Mouse (Mus musculus) heart, embryonic 15.5 days (tissue): ENCODE results near the gene Arrdc5. TPM values are rescaled to one million over a fixed set of nuclear protein-coding genes. Genes with fewer than 3 reads are reported as not detected.

Experiments
- ATAC-seq: fragments of 200-750 bp; cut with Nextera tagmentation; replicated peaks from 2 replicates; pipeline ENCODE4 v1.8.0; 2017; ENCODE audit warnings: low read depth, moderate TSS enrichment; ENCODE audit not compliant: insufficient number of reproducible peaks, insufficient read depth, low FRiP score
- H3K27ac ChIP-seq: fragments of 300-500 bp; sonication (generic); 2 replicates; pipeline ENCODE4 v1.5.1; 2015; ENCODE audit warnings: mild to moderate bottlenecking, inconsistent platforms
- H3K27me3 ChIP-seq: fragments of 300-500 bp; sonication (generic); 2 replicates; pipeline ENCODE4 v1.6.1; 2015; ENCODE audit warnings: inconsistent platforms
- H3K36me3 ChIP-seq: fragments of 300-500 bp; sonication (generic); 2 replicates; pipeline ENCODE4 v1.6.1; 2015; ENCODE audit warnings: mild to moderate bottlenecking, inconsistent platforms
- H3K4me1 ChIP-seq: fragments of 300-500 bp; sonication (generic); replicated peaks from 2 replicates; pipeline ENCODE4 v1.6.1; 2015; ENCODE audit warnings: inconsistent platforms
- H3K4me2 ChIP-seq: fragments of 300-500 bp; sonication (generic); 2 replicates; pipeline ENCODE4 v1.6.1; 2015; ENCODE audit warnings: inconsistent platforms, mild to moderate bottlenecking, moderate library complexity
- H3K4me3 ChIP-seq: fragments of 300-500 bp; sonication (generic); 2 replicates; pipeline ENCODE4 v1.5.1; 2015; ENCODE audit warnings: mild to moderate bottlenecking, inconsistent platforms
- H3K9ac ChIP-seq: fragments of 300-500 bp; sonication (generic); 2 replicates; pipeline ENCODE4 v1.6.1; 2015; ENCODE audit warnings: mild to moderate bottlenecking, inconsistent platforms
- H3K9me3 ChIP-seq: fragments of 300-500 bp; sonication (generic); replicated peaks from 2 replicates; pipeline ENCODE4 v1.6.1; 2016; ENCODE audit warnings: inconsistent platforms
- WGBS: fragments of 180-500 bp; shearing (Covaris S2); methylation state at CpG from one replicate; pipeline ENCODE4 v1.1.7; 2015; ENCODE audit warnings: mixed read lengths; 5-methylcytosine and 5-hydroxymethylcytosine counted together
- polyA plus RNA-seq: library from polyadenylated mRNA; unstranded; fragments of >200 nt; fragmentation: Nextera tagmentation; extraction: Ambion mirVana; gene quantifications from 2 replicates; pipeline ENCODE4 v1.2.1, GENCODE M21; 2015

The Arrdc5 gene
- polyA plus RNA-seq, 1 experiment from 2014 or later: not detected

DNA sequence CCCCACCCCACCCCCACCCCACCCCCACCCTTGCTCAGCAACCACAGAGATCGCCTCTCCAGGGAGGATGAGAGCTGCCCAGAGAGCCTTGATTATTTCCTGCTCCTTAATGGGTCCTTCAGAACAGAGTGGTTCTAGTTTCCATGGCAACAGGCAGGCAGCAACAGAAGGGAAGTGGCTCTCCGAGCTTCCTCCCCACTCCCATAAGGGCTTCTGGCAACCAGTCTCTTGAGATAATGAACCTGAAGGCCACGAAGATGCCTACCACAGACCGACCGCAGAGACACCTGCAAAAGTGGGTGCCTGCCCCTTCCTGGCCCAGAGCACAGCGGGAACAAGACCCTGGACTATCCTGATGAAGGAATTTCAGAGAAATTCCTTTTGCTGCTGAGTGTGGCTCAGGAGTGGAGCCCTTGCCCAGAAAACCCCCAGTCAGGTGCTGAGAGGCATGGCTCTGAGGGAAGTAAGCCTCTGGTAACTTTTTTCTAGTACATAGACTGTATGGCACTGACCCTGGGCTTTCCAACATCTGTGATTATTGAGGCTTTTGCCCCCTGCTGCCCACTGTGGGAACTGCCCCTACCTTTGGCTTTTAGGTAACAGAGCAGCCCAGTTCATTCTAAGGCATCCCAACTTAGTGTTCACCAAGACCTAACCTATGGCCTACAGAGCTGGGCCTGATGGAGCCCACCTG lies 48.8 kb downstream of the Arrdc5 start:
- WGBS: 17% methylated on average over 6 of the region's 6 CpGs
- no peak overlapping the region for H3K4me2 ChIP-seq
- ATAC-seq: no peak

DNA sequence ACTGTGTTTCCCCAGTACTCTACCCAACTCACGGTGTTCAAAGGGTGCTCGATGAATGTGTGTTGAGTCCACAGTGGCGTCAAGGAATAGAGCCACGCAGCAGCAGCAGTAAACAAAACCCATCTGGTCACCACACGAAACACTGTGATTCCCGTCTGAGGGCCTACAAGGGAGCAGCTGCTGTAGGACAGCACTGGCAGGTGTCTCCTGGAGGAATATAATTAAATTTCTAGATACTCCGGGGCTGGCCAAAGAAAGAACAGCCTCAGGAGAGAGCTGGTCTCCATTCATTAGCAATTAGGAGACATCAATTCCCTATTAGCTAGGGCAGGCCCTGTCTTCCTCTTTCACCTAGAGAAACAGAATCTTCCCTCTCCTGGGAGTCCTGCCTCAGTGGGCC lies 54.5 kb downstream of the Arrdc5 start:
- 59% methylated on average over 7 of the region's 7 CpGs for WGBS
- no peak overlapping the region for H3K9ac ChIP-seq
- H3K4me2 ChIP-seq: no peak overlapping the region
- H3K36me3 ChIP-seq: no peaks in the 10 kb centered on the region
- H3K4me3 ChIP-seq: no peak overlapping the region
- H3K27ac ChIP-seq: no peak overlapping the region
- H3K9me3 ChIP-seq: no peaks in the 10 kb centered on the region
- no peak for ATAC-seq
- peaks cover 11% of the 10 kb centered on the region for H3K27me3 ChIP-seq
- H3K4me1 ChIP-seq: no peaks in the 10 kb centered on the region; the same call in 1 of the 2 replicates

More for the DNA sequence above, 48.8 kb downstream of the Arrdc5 start:
- Histone ChIP-seq H3K27me3 (no peaks in the 10 kb centered on the region), H3K9ac (no peak overlapping the region), H3K36me3 (no peaks in the 10 kb centered on the region), H3K9me3 (no peaks in the 10 kb centered on the region), H3K4me1 (peaks cover 9% of the 10 kb centered on the region), H3K4me3 (no peak overlapping the region), H3K27ac (no peak overlapping the region)

Other genes starting within 250 kb of the Arrdc5 start
- gene Ubxn6, start 225.3 kb downstream of the Arrdc5 start, polyA plus RNA-seq: 42.0 and 45.0 TPM in 2 replicates
- 65.8 and 86.4 TPM in 2 replicates for gene Hdgfl2, start 220.7 kb downstream of the Arrdc5 start, polyA plus RNA-seq
- 0.41 and 0.57 TPM in 2 replicates for gene Plin4, start 190.5 kb downstream of the Arrdc5 start, polyA plus RNA-seq
- 1.0 and 1.1 TPM in 2 replicates for gene Plin5, start 182.7 kb downstream of the Arrdc5 start, polyA plus RNA-seq
- 1.0 and 1.3 TPM in 2 replicates for gene Lrg1, start 178.3 kb downstream of the Arrdc5 start, polyA plus RNA-seq
- gene Sema6b, start 159.9 kb downstream of the Arrdc5 start, polyA plus RNA-seq: 0.92 and 1.3 TPM in 2 replicates
- gene Tnfaip8l1, start 137.8 kb downstream of the Arrdc5 start, polyA plus RNA-seq: 6.7 and 9.2 TPM in 2 replicates
- gene Mydgf, start 116.4 kb downstream of the Arrdc5 start, polyA plus RNA-seq: 62.3 and 80.2 TPM in 2 replicates
- 19.7 and 25.7 TPM in 2 replicates for gene Dpp9, start 81.4 kb downstream of the Arrdc5 start, polyA plus RNA-seq
- gene Fem1a, start 43.5 kb downstream of the Arrdc5 start, polyA plus RNA-seq: 19.4 and 22.5 TPM in 2 replicates
- gene Ticam1, start 23.5 kb downstream of the Arrdc5 start, polyA plus RNA-seq: 6.9 and 8.3 TPM in 2 replicates
- 61.1 and 78.3 TPM in 2 replicates for gene Plin3, start 7.4 kb downstream of the Arrdc5 start, polyA plus RNA-seq
- gene Uhrf1, start 3.0 kb upstream of the Arrdc5 start, polyA plus RNA-seq: 51.3 and 83.9 TPM in 2 replicates
- 26.1 and 31.2 TPM in 2 replicates for gene Kdm4b, start 25.8 kb upstream of the Arrdc5 start, polyA plus RNA-seq
- gene Ptprs, start 176.2 kb upstream of the Arrdc5 start, polyA plus RNA-seq: 37.6 and 62.0 TPM in 2 replicates
- not detected in 2 replicates for gene Znrf4, start 212.1 kb upstream of the Arrdc5 start, polyA plus RNA-seq